Mouse (Mus musculus) lung, adult 2 months (tissue): ENCODE data around the gene Zdhhc12.

Source experiments
- CTCF ChIP-seq: fragments of 200-500 bp; IDR thresholded peaks from 2 replicates; pipeline ENCODE4 v1.5.1; 2011; ENCODE audit warnings: mild to moderate bottlenecking, low read length, control low read depth; ENCODE audit not compliant: insufficient read depth
- POLR2A ChIP-seq: fragments of 200-500 bp; IDR thresholded peaks from 2 replicates; pipeline ENCODE4 v1.6.1; 2011; ENCODE audit warnings: low read depth, mild to moderate bottlenecking, control low read depth, low read length, borderline replicate concordance; ENCODE audit errors: extremely low read depth

DNA sequence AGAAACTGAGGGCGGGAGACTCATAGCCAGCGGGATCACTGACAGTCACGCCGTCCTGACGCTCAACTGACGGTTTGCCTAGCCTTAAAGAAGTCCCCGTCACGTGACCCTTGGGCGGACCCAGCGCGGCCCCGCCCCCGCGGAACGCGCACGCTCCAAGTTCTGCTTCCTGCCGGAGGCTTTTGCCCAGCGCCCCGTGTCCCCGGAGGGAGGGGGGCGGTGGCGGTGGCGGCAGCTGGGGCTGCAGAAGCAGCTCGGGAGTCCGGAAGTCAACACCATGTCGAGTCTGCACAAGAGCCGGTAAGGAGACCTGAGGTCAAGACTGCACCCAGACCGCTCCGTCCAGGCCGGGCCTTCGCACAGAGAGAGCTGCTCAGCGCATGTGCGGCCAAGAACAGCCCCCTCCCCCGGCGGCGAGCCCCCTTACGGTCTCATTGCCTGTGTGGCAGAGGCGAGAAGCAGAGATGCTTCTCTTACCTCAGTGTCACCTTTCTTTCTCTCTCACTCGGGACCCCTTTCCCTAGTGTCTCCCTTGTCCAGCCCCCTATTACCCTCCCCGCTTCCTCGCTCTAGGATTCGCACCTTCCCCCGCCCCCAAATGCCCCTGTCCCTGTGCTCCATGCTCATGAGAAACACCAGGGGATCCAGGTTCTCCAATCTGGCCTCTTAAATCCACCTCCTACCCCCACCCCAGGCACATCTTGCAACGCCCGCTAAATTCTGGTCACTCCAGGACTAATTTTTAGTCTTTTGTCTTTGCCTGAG is 40.3 kb upstream of the Zdhhc12 start, which contains the start of gene Tbc1d13:
- peak; percentile 97; the same call in 1 of the 2 replicates for TF ChIP-seq POLR2A
- TF ChIP-seq CTCF = no peak
